Mouse (Mus musculus) embryonic facial prominence, embryonic 10.5 days (tissue): ENCODE results near the gene Cdkl3. TPM values are rescaled to one million over a fixed set of nuclear protein-coding genes. Genes with fewer than 3 reads are reported as not detected.

Experiments used
- DNase-seq: peaks from one replicate; pipeline ENCODE4 v3.0.0-alpha.2; 2017; ENCODE audit warnings: low spot score
- H3K27ac ChIP-seq: fragments of 300-500 bp; sonication (generic); replicated peaks from 2 replicates; pipeline ENCODE4 v1.5.1; 2016; ENCODE audit warnings: mild to moderate bottlenecking
- H3K27me3 ChIP-seq: fragments of 300-500 bp; sonication (generic); replicated peaks from 2 replicates; pipeline ENCODE4 v1.6.1; 2016; ENCODE audit warnings: low read depth, mild to moderate bottlenecking; ENCODE audit not compliant: poor library complexity, severe bottlenecking
- H3K36me3 ChIP-seq: fragments of 300-500 bp; sonication (generic); replicated peaks from 2 replicates; pipeline ENCODE4 v1.6.1; 2016; ENCODE audit warnings: mild to moderate bottlenecking, moderate library complexity
- H3K4me1 ChIP-seq: fragments of 300-500 bp; sonication (generic); 2 replicates; pipeline ENCODE4 v1.6.1; 2016
- H3K4me3 ChIP-seq: fragments of 300-500 bp; sonication (generic); 2 replicates; pipeline ENCODE4 v1.5.1; 2016; ENCODE audit warnings: mild to moderate bottlenecking, moderate library complexity
- H3K9me3 ChIP-seq: fragments of 300-500 bp; sonication (generic); 2 replicates; pipeline ENCODE4 v1.6.1; 2016; ENCODE audit warnings: mild to moderate bottlenecking
- WGBS: fragments of 180-500 bp; shearing (Covaris S2); methylation state at CpG from one replicate; pipeline ENCODE4 v1.1.7; 2016; 5-methylcytosine and 5-hydroxymethylcytosine counted together
- polyA plus RNA-seq: library from polyadenylated mRNA; unstranded; fragments of >200 nt; fragmentation: Nextera tagmentation; extraction: Ambion mirVana; gene quantifications from 2 replicates; pipeline ENCODE4 v1.2.1, GENCODE M21; 2016

Gene Cdkl3
- polyA plus RNA-seq, 1 experiment from 2014 or later: 10.6 TPM

DNA sequence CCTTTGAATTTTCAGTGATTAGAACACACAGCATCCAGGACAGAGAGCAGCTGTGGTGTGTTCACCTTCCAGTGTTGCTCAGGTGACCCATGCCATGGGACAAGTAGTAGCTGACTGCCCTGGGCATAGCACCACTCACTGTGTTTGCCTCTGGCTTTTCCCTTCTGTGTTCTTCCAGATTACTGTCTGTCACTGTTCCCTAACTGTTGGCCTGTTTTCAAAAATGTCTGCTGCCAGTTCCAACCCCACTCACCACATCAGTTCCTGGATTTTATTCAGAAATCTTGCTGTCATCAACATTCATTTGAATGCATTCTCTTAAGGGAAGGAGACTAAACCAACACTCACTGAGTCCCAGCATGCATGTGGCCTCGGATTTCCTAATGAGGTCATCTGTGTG, 29.9 kb downstream of the Cdkl3 start:
- no peaks in the 10 kb centered on the region for H3K9me3 ChIP-seq

DNA sequence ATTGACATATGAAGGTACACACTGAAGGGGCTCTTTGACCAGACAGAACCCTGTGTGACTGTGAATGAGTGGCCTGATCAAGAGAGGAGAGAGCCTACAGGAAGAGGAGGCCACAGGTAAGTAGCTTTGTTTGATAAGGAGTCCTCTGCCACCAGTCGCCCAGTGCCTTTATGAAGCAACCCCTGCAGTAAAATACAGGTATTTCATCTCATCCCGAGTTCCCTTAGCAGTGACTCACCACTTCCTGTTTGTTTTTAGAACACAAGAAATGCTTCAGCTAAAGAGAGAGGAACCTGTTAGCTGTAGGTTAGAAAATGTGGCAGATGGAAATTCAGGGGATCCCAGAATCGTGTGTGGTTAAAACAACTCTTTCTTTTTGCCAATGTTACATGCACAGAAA, 31.9 kb downstream of the Cdkl3 start:
- WGBS: 82% methylated on average over 3 of the region's 3 CpGs
- no peak overlapping the region for H3K4me3 ChIP-seq
- H3K36me3 ChIP-seq: peaks cover 8% of the 10 kb centered on the region; the same call in 1 of the 2 replicates
- no peaks in the 10 kb centered on the region for H3K27me3 ChIP-seq
- no peak overlapping the region for H3K27ac ChIP-seq
- H3K9me3 ChIP-seq: no peaks in the 10 kb centered on the region
- no peaks in the 10 kb centered on the region for H3K4me1 ChIP-seq
- no peak for DNase-seq

More for the DNA sequence above, 29.9 kb downstream of the Cdkl3 start:
- no peaks in the 10 kb centered on the region for H3K27me3 ChIP-seq
- H3K4me3 ChIP-seq: no peak overlapping the region
- no peak overlapping the region for H3K27ac ChIP-seq
- H3K4me1 ChIP-seq: no peaks in the 10 kb centered on the region
- WGBS: 83% methylated on average over 1 of the region's 1 CpGs
- no peak for DNase-seq
- peaks cover 8% of the 10 kb centered on the region; the same call in 1 of the 2 replicates for H3K36me3 ChIP-seq

DNA sequence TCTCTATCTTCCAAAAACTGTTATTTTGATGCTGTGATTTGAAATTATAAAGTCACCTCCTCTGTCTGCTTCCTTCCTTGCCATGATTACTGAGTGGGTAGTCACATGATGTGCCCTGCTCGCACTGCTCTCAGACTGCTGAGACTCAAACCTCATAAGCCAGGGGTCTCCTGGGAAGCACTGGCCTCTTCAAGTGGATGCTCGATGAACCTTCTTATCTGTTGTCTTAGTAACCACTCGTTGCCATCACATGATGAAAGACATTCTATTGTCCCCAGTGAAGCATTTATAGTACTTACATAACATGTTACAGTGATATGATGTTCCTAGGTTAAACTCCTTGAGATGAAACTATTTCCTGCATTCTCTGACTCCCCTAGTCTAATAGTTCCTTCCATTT, 33.6 kb downstream of the Cdkl3 start:
- H3K27me3 ChIP-seq: no peaks in the 10 kb centered on the region
- H3K4me1 ChIP-seq: no peaks in the 10 kb centered on the region
- H3K36me3 ChIP-seq: no peaks in the 10 kb centered on the region
- H3K27ac ChIP-seq: no peak overlapping the region
- DNase-seq: no peak
- no peaks in the 10 kb centered on the region for H3K9me3 ChIP-seq
- H3K4me3 ChIP-seq: no peak overlapping the region
- WGBS: 73% methylated on average over 3 of the region's 3 CpGs

DNA sequence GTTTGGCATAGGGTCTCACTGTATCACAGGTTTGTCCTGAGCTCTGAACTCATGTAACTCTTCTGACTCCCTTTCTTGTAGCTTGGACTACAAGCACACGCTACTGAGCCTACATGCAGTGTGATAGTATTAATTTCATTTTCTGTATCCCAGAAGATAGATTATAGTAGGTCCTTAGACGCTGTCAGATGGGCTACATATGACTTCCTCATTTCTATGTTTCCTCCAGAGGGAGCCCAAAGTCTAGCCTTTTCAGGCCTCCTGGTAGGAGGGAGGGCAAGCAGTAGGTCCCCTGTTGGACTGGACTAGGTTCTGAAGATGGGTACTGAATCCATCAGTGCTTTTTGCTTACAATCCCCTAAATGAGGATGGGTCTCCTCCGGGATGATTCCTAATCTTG, 39.2 kb downstream of the Cdkl3 start:
- Histone ChIP-seq H3K36me3 (no peaks in the 10 kb centered on the region), H3K9me3 (no peaks in the 10 kb centered on the region), H3K27me3 (no peaks in the 10 kb centered on the region), H3K27ac (no peak overlapping the region), H3K4me3 (no peak overlapping the region), H3K4me1 (peaks cover 4% of the 10 kb centered on the region; the same call in 1 of the 2 replicates)
- no peak for DNase-seq
- 87% methylated on average over 3 of the region's 3 CpGs for WGBS

DNA sequence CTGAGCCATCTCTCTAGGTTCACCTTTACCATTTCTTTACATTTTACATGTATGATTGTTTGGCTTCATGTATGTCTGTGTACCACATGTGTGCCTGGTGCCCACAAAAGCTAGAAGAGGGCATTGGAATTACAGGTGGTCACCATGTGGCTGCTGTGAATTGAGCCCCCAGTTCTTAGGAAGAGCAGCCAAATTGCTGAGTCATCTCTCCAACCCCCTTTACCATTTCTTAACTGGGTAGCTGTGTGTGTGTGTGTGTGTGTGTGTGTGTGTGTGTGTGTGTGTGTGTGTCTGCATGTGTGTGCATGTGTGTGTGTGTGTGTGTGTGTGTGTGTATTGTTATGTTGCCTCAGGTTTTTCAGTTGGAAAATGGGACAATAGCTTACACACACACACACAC, 40.1 kb downstream of the Cdkl3 start:
- Histone ChIP-seq H3K27ac (no peak overlapping the region), H3K9me3 (no peaks in the 10 kb centered on the region), H3K4me1 (peaks cover 4% of the 10 kb centered on the region; the same call in 1 of the 2 replicates), H3K36me3 (no peaks in the 10 kb centered on the region), H3K4me3 (no peak overlapping the region), H3K27me3 (no peaks in the 10 kb centered on the region)
- DNase-seq: no peak

DNA sequence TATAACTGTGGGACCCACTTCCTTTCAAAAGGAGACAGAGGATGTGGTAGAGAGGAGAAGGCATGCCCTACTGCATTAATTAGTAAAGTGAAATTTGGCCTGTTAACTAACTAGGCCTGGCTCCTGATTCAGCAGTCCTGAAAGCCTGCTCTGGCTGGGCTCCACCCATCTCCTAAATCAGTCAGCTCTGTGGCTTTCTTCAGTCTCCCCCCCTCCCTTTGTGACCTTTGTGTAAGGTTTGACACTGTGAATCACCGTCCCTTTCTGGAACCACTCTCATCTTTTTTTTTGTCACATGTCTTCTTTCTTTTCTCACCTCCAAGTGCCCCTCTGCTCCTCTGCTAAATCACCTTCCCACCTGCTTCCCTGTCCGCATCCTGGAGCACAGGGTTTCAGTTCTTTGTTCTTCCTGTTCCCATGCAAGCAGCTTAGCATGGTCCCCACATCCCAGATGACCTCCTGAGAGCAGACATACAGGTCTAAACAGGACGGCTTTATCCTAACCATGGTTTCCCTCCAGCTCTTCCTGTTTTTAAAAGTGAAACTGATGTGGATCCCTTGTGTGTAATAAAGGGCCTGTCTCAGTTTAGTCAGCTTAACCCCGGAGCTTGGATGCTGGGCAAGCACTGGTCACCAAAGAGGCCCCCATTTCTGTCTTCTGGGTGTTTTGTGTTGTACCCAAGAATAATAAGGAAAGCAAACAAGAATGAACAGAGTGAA, 42.6 kb downstream of the Cdkl3 start:
- H3K27me3 ChIP-seq: no peaks in the 10 kb centered on the region
- no peak for DNase-seq
- H3K4me1 ChIP-seq: peaks cover 4% of the 10 kb centered on the region; the same call in 1 of the 2 replicates
- no peak overlapping the region for H3K4me3 ChIP-seq
- 64% methylated on average over 4 of the region's 4 CpGs for WGBS
- 0 out of 2 replicates have a peak overlapping the region, but pooled peaks have one; percentile 25 for H3K27ac ChIP-seq
- H3K9me3 ChIP-seq: no peaks in the 10 kb centered on the region
- no peaks in the 10 kb centered on the region for H3K36me3 ChIP-seq

DNA sequence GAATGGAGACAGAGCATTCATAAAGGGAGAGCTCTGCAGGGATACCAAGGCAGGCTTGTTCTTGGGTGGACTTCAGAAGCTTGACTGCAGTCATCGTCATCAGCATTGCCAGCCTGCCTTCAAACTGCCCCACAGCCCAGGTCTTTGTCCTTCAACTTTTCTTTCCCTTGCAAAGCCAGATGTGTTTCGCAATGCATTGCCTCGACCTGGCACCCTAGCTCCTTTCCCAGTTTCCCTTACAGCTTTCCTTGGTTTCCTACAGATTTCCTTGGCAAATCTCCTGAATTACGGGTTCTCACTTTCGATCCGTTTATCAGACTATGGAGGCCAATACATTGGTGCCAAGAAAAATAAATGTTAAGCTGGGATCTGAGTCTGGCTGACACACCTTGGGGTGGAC, 49.4 kb downstream of the Cdkl3 start:
- Histone ChIP-seq H3K27me3 (no peaks in the 10 kb centered on the region), H3K4me3 (no peak overlapping the region), H3K27ac (no peak overlapping the region), H3K36me3 (no peaks in the 10 kb centered on the region), H3K4me1 (no peaks in the 10 kb centered on the region), H3K9me3 (no peaks in the 10 kb centered on the region)
- no peak for DNase-seq
- WGBS: 84% methylated on average over 6 of the region's 6 CpGs

DNA sequence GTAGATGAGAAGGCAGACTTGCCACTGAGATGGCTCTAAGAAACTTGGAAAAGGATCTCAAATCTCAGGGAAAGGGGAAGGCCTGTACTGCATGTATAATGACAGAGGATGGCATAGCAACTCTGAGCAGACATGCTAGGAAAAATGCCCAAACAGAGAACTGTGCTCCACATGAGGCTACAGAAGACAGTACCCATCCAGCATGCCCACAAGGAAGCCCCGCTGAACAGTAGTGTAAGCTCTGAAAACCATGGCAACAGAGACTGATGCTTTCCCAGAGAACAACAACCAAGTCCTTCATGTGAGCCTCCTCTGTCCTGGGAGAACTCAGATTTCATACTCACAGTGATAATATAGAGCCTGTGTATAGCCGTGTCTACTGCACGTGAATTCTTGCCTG, 50.7 kb downstream of the Cdkl3 start:
- H3K9me3 ChIP-seq: no peaks in the 10 kb centered on the region

DNA sequence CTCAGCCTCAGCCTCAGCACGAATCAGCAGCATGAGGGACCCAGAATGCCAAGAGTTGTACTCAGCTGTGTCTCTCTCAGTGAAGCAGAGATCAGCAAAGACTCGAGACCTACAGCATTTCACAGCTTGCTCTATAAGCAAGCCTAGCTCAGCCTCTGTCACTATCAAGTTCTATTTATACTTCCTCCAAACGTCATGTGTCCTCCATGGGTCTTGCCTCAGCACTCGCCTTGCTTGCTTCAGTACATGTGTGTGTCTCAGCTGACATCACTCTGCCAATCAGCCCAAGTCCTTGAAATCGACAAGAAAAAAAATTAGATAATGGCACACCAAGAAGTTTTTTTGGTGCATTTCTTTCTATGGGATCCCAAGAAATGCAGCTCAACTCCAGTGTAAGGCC, 52.2 kb downstream of the Cdkl3 start:
- H3K9me3 ChIP-seq: no peaks in the 10 kb centered on the region

More for the DNA sequence above, 50.7 kb downstream of the Cdkl3 start:
- 80% methylated on average over 3 of the region's 3 CpGs for WGBS
- Histone ChIP-seq H3K4me1 (no peaks in the 10 kb centered on the region), H3K4me3 (no peak overlapping the region), H3K27ac (no peak overlapping the region), H3K36me3 (no peaks in the 10 kb centered on the region), H3K27me3 (no peaks in the 10 kb centered on the region)
- no peak for DNase-seq

DNA sequence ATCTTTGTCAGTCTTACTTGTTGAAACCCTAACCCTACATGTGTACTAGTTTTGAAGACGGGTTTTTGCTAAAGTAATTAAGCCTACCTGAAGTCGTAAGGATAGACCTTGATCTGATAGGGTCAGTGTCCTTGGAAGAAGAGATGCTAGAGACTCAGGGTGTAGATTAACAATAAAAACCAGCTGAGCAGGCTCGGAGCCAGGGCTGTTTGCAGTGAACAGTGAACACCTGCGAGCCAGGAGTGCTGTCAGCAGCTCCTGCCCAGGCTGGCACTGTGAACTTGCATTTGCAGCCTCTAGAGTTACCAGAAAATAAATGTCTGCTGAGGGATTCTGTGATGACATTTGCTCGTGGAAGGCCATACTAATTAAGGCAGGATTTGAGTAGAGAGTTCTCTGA, 55.0 kb downstream of the Cdkl3 start:
- no peak overlapping the region for H3K27ac ChIP-seq
- no peaks in the 10 kb centered on the region for H3K27me3 ChIP-seq
- H3K36me3 ChIP-seq: no peaks in the 10 kb centered on the region
- 0 out of 2 replicates have a peak, but pooled peaks cover 3% of the 10 kb centered on the region for H3K4me1 ChIP-seq
- no peak for DNase-seq
- 70% methylated on average over 5 of the region's 5 CpGs for WGBS
- no peaks in the 10 kb centered on the region for H3K9me3 ChIP-seq
- no peak overlapping the region for H3K4me3 ChIP-seq

More for the DNA sequence above, 52.2 kb downstream of the Cdkl3 start:
- H3K4me3 ChIP-seq: no peak overlapping the region
- no peak for DNase-seq
- no peaks in the 10 kb centered on the region for H3K4me1 ChIP-seq
- H3K36me3 ChIP-seq: no peaks in the 10 kb centered on the region
- H3K27me3 ChIP-seq: no peaks in the 10 kb centered on the region
- 88% methylated on average over 5 of the region's 5 CpGs for WGBS
- no peak overlapping the region for H3K27ac ChIP-seq

DNA sequence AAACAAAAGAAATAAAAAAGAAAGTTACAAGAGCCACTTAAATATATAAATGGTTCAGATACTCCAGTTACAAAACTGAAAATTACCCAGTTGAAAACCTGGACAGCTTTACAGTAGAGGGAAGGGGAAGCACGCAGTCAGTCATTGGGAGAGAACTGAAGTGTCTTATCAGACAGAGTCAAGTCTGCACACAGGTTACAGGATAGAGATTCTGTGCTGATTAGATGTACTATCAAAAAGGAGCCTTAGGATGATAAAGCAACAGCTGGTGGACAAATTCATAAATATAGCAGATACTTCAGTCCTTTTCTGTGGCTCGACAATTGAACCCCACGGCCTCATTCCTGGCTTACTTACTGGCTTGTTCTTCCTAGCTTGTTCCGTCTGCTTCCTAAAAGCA, 56.3 kb downstream of the Cdkl3 start:
- no peak overlapping the region for H3K27ac ChIP-seq
- H3K4me1 ChIP-seq: 0 out of 2 replicates have a peak, but pooled peaks cover 7% of the 10 kb centered on the region
- 87% methylated on average over 4 of the region's 4 CpGs for WGBS
- H3K36me3 ChIP-seq: no peaks in the 10 kb centered on the region
- H3K9me3 ChIP-seq: no peaks in the 10 kb centered on the region
- DNase-seq: no peak
- no peaks in the 10 kb centered on the region for H3K27me3 ChIP-seq
- no peak overlapping the region for H3K4me3 ChIP-seq

DNA sequence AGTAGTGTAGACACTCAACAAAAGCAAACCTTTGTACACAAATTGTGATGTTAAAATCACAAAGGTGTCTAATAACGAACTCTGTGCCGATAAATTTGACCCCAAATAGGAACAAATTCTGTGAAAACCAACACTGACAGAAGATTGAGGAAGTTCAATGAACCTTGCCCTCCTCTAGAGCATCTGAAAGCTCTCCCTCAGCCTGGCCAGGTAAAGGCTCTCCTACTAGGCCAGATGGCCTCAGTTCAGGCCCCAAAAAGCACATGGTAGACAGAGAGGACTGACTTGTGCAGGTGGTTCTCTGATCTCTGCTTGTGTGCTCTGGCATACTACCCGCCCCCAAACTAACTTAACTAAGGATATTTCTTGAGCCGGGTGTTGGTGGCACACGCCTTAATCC, 58.4 kb downstream of the Cdkl3 start:
- Histone ChIP-seq H3K27ac (no peak overlapping the region), H3K4me3 (no peak overlapping the region), H3K4me1 (peaks cover 12% of the 10 kb centered on the region), H3K27me3 (no peaks in the 10 kb centered on the region), H3K36me3 (no peaks in the 10 kb centered on the region), H3K9me3 (no peaks in the 10 kb centered on the region)
- 89% methylated on average over 5 of the region's 5 CpGs for WGBS
- DNase-seq: no peak

DNA sequence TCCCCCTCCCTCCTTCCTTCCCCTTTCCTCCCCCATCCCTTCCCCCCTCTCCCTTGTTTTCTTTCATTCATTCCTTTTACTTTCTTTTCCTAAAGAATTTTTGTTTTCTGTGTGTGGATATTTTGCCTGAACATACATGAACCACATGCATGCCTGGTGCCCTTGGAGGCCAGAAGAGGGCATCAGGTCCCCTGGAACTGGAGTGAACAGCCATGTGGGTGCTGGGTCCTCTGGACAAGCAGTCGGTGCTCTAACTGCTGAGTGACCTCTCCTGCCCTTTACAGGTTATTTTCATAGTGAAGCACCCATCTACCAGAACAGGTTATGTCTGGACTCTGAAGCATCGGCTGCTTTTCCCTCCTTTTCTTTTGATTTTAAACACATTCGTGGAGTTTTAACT, 60.4 kb downstream of the Cdkl3 start:
- 55% methylated on average over 3 of the region's 3 CpGs for WGBS
- Histone ChIP-seq H3K4me1 (peaks cover 12% of the 10 kb centered on the region), H3K9me3 (no peaks in the 10 kb centered on the region), H3K36me3 (no peaks in the 10 kb centered on the region), H3K27me3 (no peaks in the 10 kb centered on the region), H3K27ac (no peak overlapping the region), H3K4me3 (no peak overlapping the region)
- DNase-seq: peak; percentile 12
